Mouse (Mus musculus): ENCODE data around the gene Lrrd1. TPM values are rescaled to one million over a fixed set of nuclear protein-coding genes. Genes with fewer than 3 reads are reported as not detected.
"Not testable (repeated sequence)": the region's sequence is repeated elsewhere in the genome, so short reads cannot be mapped to it uniquely, and the experiment has no call there.

Gene Lrrd1
- 0.10 and 0.14 TPM in 2 replicates for polyA plus RNA-seq (2012; rRNA removed)

DNA sequence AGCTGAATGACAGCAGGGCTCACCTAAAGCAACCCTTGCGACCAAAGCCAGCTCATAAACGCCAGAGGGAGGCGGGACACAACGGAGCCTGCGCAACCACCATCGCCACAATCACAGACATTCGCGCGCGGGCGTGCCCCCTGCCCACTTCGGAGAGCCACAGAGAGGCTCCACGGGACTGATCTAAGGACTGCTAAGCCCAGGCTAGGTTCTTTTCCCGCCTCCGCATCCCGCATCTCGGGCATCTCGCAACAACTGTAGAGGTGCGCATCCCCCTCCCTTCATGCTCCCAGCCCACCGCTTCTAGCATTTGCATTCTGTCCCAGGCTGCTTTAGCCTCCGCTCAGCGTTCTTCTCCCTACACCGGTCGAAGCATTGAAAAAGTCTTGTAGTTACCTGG, at the start of gene Lrrd1:
TSS of gene Lrrd1 (plus strand) at position 148 of the 400 bp plus-strand sequence.
- H3K27me3 ChIP-seq (ENCODE audit: control insufficient read depth, insufficient read depth, low read length): no peaks in the 10 kb centered on the region
- no peak within 1 kb of the TSS for H3K4me3 ChIP-seq (replicated peaks; ENCODE audit: insufficient read depth, low read depth, low read length)
- no peak within 1 kb of the TSS for H3K27ac ChIP-seq (ENCODE audit: insufficient read depth, low read length)
- 9% methylated on average over 24 of the region's 24 CpGs for WGBS
- TF ChIP-seq CTCF (IDR thresholded peaks at IDR 0.05; ENCODE audit: borderline replicate concordance, insufficient read depth, low read depth, low read length) (no peak), POLR2A (IDR thresholded peaks at IDR 0.05; ENCODE audit: borderline replicate concordance, insufficient read depth, low read length) (no peak)
- no peaks in the 10 kb centered on the region for H3K4me1 ChIP-seq (ENCODE audit: control insufficient read depth, insufficient read depth, low read length)
- no peak for DNase-seq

DNA sequence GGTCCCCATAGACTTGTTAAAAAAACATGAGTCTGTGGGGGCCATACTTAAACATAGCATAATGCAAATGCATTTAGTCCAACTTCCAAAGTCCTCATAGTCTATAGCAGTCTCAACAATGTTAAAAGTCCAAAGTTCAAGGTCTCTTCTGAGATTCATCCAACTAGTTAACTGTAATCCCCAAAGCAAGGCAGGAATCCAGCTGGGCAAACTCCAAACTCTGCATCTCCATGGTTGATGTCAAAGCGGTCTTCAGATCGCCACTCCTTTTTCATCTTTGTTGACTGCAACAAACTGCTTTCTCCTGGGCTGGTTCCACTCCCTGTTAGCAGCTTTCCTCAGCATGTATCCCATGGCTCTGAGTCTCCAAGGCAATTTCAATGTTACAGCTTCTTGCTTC, 47.9 kb upstream of the Lrrd1 start:
- H3K27ac ChIP-seq (ENCODE audit: insufficient read depth, low read length); DNase-seq; H3K27me3 ChIP-seq (ENCODE audit: control insufficient read depth, insufficient read depth, low read length); H3K4me1 ChIP-seq (ENCODE audit: control insufficient read depth, insufficient read depth, low read length); H3K4me3 ChIP-seq (replicated peaks; ENCODE audit: insufficient read depth, low read depth, low read length): not testable (repeated sequence)
- 70% methylated on average over 2 of the region's 2 CpGs for WGBS

DNA sequence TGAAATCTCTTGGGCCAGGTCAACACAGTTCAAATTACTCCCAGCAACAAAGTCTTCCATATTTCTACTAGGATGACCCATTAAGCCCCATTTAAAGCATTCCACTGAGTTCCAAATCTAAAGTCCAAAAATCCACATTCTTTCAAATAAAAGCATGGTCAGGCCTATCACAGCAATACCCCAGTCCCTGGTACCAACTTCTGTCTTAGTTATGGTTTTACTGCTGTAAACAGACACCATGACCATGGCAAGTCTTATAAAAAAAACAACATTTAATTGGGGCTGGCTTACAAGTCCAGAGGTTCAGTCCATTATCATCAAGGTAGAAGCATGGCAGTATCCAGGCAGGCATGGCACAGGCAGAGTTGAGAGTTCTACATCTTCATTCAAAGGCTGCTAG, 46.3 kb upstream of the Lrrd1 start:
- H3K27ac ChIP-seq (ENCODE audit: insufficient read depth, low read length); H3K27me3 ChIP-seq (ENCODE audit: control insufficient read depth, insufficient read depth, low read length); H3K4me3 ChIP-seq (replicated peaks; ENCODE audit: insufficient read depth, low read depth, low read length); H3K4me1 ChIP-seq (ENCODE audit: control insufficient read depth, insufficient read depth, low read length); DNase-seq: not testable (repeated sequence)

DNA sequence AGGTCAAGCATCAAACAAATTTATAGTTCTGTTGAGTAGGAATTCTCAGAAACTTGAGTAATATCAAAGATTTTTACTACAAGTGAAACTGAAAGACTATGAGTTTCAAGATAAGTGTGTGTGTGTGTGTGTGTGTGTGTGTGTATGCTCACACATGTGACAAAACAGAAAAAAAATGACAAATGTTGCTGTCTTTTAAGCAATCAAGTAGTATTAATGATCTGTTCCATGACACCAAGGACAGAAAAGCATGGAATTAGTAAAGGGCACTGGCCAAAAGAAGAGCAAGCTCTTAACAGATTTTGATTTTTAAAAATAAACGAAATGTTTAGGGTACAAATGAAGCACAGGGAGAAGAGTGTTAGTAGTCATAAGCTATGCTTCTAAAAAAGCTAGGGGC, 44.9 kb upstream of the Lrrd1 start:
- Histone ChIP-seq H3K4me1 (ENCODE audit: control insufficient read depth, insufficient read depth, low read length) (peaks cover 3% of the 10 kb centered on the region; the same call in 1 of the 2 replicates), H3K27me3 (ENCODE audit: control insufficient read depth, insufficient read depth, low read length) (no peaks in the 10 kb centered on the region), H3K27ac (ENCODE audit: insufficient read depth, low read length) (no peak overlapping the region), H3K4me3 (replicated peaks; ENCODE audit: insufficient read depth, low read depth, low read length) (no peak overlapping the region)
- 77% methylated on average over 1 of the region's 1 CpGs for WGBS
- TF ChIP-seq CTCF (IDR thresholded peaks at IDR 0.05; ENCODE audit: borderline replicate concordance, insufficient read depth, low read depth, low read length) (no peak), POLR2A (IDR thresholded peaks at IDR 0.05; ENCODE audit: borderline replicate concordance, insufficient read depth, low read length) (no peak)
- no peak for DNase-seq

DNA sequence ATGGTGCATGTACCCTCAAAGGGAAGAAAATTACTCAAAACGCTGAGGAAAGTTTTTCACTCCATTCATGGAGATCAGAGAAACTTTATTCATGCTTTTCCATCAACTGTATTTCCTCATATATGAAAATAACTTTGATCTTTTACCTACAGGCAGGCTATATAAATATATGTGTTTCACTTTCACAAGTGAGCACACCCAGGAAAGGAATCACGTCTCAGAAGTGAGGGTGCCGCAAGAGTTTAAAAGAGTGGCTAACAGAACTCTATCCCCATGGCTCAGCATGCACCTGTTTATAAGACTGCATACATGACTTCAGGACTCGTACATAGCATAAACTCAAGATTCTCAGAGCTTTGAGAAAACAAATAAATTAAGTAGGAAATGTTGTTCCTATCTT, 44.1 kb upstream of the Lrrd1 start:
- Histone ChIP-seq H3K27ac (ENCODE audit: insufficient read depth, low read length) (no peak overlapping the region), H3K27me3 (ENCODE audit: control insufficient read depth, insufficient read depth, low read length) (no peaks in the 10 kb centered on the region), H3K4me3 (replicated peaks; ENCODE audit: insufficient read depth, low read depth, low read length) (no peak overlapping the region), H3K4me1 (ENCODE audit: control insufficient read depth, insufficient read depth, low read length) (peaks cover 3% of the 10 kb centered on the region; the same call in 1 of the 2 replicates)
- 72% methylated on average over 4 of the region's 4 CpGs for WGBS
- DNase-seq: no peak
- TF ChIP-seq POLR2A (IDR thresholded peaks at IDR 0.05; ENCODE audit: borderline replicate concordance, insufficient read depth, low read length): no peak
- no peak for TF ChIP-seq CTCF (IDR thresholded peaks at IDR 0.05; ENCODE audit: borderline replicate concordance, insufficient read depth, low read depth, low read length)

DNA sequence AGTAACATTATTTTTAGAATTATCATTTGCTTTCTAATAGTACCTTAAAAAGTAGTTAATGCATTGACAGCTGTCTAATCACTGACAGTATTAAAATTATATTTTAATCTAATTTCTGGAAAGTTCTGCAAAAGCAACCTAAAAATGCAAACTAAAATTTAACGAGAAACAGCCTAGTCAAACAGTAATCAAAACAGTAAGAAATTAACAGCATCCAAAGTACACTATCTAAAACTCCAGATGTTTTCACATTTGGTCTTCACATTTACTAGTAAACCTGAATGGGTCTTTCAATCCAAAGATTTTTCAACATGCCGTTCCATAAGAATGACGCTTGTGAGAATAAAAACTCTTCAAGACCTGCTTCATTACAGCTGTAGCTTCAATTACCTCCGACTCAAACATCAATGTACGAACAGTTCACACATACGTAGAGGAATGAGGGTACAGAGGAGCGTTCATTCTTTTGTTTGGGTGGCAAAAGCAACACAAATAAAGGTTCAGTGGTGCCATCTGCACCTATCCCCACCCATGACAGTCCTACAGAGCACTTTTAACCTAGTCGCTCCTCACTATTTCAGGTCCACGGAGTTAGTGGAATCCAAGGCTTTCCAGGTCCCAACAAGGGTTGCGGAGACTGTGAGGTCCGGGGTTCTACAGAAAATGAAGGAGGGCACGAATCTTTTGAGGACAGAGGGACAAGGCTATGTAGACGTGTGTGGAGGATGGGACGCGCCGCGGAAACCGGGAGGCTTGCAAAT, 43.1 kb upstream of the Lrrd1 start:
- no peaks in the 10 kb centered on the region for H3K27me3 ChIP-seq (ENCODE audit: control insufficient read depth, insufficient read depth, low read length)
- TF ChIP-seq POLR2A (IDR thresholded peaks at IDR 0.05; ENCODE audit: borderline replicate concordance, insufficient read depth, low read length) (no peak), CTCF (IDR thresholded peaks at IDR 0.05; ENCODE audit: borderline replicate concordance, insufficient read depth, low read depth, low read length) (no peak)
- no peak for DNase-seq
- peak overlapping the region; percentile 79 for H3K4me3 ChIP-seq (replicated peaks; ENCODE audit: insufficient read depth, low read depth, low read length)
- peaks cover 3% of the 10 kb centered on the region; the same call in 1 of the 2 replicates for H3K4me1 ChIP-seq (ENCODE audit: control insufficient read depth, insufficient read depth, low read length)
- 6% methylated on average over 18 of the region's 18 CpGs for WGBS
- H3K27ac ChIP-seq (ENCODE audit: insufficient read depth, low read length): no peak overlapping the region

DNA sequence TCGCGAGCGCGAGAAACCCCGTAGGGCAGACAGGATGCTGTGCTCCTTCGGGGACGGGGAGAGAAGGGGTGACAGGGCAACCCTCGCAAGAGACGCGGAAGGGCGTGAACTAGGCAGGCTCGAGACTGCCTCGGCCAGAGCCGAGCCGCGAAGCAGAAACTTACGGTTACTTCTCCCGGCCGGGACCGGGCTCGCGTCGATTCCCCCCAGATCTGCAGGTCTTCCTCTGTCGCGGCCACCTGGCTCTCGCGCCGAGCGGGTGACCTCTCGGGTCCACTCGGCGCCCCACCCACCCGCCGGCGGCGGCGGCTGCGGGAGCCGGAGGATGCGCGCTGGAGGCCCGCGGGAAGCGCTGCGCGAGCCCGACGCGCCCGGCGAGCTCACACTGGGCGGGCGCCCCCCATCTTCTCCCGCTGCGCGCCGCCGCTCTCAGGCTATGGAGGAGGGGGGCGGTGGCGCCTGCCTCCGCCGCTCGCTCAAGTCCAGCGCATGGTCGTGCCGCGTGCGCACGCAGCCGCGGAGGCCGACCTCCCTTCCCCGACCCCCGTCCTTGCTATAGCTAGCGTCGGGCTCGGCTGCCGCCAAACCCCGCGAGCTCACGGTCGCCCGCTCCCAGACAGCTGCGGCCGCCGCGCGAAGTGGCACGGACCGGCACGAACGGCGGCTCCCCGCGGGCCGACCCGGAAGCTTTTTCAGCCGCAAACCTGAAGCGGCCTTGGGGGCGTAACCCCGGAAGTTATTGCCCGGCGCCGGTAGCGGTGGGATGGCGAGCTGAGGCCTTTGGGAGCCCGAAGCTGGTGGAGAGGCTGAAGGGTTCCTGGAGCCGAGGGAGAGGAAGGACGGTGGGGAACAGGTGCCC, 42.3 kb upstream of the Lrrd1 start, which contains the start of the genes Ankib1 and Krit1:
TSS of gene Ankib1 (minus strand) at position 493 of the 859 bp plus-strand sequence.
TSS of gene Krit1 (plus strand) at position 752 of the 859 bp plus-strand sequence.
- WGBS: under 1% methylated on average over 96 of the region's 109 CpGs
- peak within 1 kb of the TSS; percentile 76 for H3K27ac ChIP-seq (ENCODE audit: insufficient read depth, low read length)
- TF ChIP-seq POLR2A (IDR thresholded peaks at IDR 0.05; ENCODE audit: borderline replicate concordance, insufficient read depth, low read length) (peak; percentile 59; the same call in 1 of the 2 replicates), CTCF (IDR thresholded peaks at IDR 0.05; ENCODE audit: borderline replicate concordance, insufficient read depth, low read depth, low read length) (no peak)
- DNase-seq: peak; percentile 91 to 92
- H3K27me3 ChIP-seq (ENCODE audit: control insufficient read depth, insufficient read depth, low read length): no peaks in the 10 kb centered on the region
- peak within 1 kb of the TSS; percentile 79 for H3K4me3 ChIP-seq (replicated peaks; ENCODE audit: insufficient read depth, low read depth, low read length)
- peaks cover 3% of the 10 kb centered on the region; the same call in 1 of the 2 replicates for H3K4me1 ChIP-seq (ENCODE audit: control insufficient read depth, insufficient read depth, low read length)
